Mouse (Mus musculus) left cerebral cortex, adult 11 months (tissue): ENCODE measurements around the gene Wwox.

Experiments used
- DNase-seq: peaks from one replicate; pipeline ENCODE4 v3.0.0; 2022; ENCODE audit warnings: low spot score

The Wwox gene

GRCm38 (mm10) chr8:115159711-115160374 is 720.4 kb downstream of the Wwox start:
- no peak for DNase-seq

- DNase-seq = no peak
Measured at GRCm38 (mm10) chr8:115160407-115160806, 721.0 kb downstream of the Wwox start.

- no peak for DNase-seq
Measured at GRCm38 (mm10) chr8:115161520-115161919, 722.1 kb downstream of the Wwox start.

- DNase-seq = no peak
Measured at GRCm38 (mm10) chr8:115164872-115165271, 725.4 kb downstream of the Wwox start.

GRCm38 (mm10) chr8:115173634-115174081 is 734.2 kb downstream of the Wwox start:
- no peak for DNase-seq

GRCm38 (mm10) chr8:115185431-115185964 is 746.0 kb downstream of the Wwox start:
- no peak for DNase-seq

- DNase-seq = no peak
Measured at GRCm38 (mm10) chr8:115186121-115186811, 746.8 kb downstream of the Wwox start.

- DNase-seq = no peak
Measured at GRCm38 (mm10) chr8:115186882-115187281, 747.4 kb downstream of the Wwox start.

- no peak for DNase-seq
Measured at GRCm38 (mm10) chr8:115188446-115188845, 749.0 kb downstream of the Wwox start.

GRCm38 (mm10) chr8:115189836-115190235 is 750.4 kb downstream of the Wwox start:
- DNase-seq = no peak

GRCm38 (mm10) chr8:115193767-115194166 is 754.3 kb downstream of the Wwox start:
- no peak for DNase-seq

GRCm38 (mm10) chr8:115195334-115195733 is 755.9 kb downstream of the Wwox start:
- DNase-seq = no peak

- no peak for DNase-seq
Measured at GRCm38 (mm10) chr8:115196859-115197258, 757.4 kb downstream of the Wwox start.

GRCm38 (mm10) chr8:115199204-115199603 is 759.7 kb downstream of the Wwox start:
- no peak for DNase-seq

GRCm38 (mm10) chr8:115199616-115200150 is 760.2 kb downstream of the Wwox start:
- DNase-seq = no peak

GRCm38 (mm10) chr8:115201726-115202125 is 762.3 kb downstream of the Wwox start:
- DNase-seq = no peak

GRCm38 (mm10) chr8:115207480-115207879 is 768.0 kb downstream of the Wwox start:
- DNase-seq = no peak

- no peak for DNase-seq
Measured at GRCm38 (mm10) chr8:115208415-115209192, 769.1 kb downstream of the Wwox start.

- DNase-seq = no peak
Measured at GRCm38 (mm10) chr8:115210014-115210413, 770.6 kb downstream of the Wwox start.

GRCm38 (mm10) chr8:115213126-115213525 is 773.7 kb downstream of the Wwox start:
- DNase-seq = no peak

GRCm38 (mm10) chr8:115214870-115215269 is 775.4 kb downstream of the Wwox start:
- DNase-seq = no peak

GRCm38 (mm10) chr8:115216801-115217200 is 777.3 kb downstream of the Wwox start:
- DNase-seq = no peak
